8 mouse cellular contexts compared by ENCODE assay signal in genomic region chr6:34927156-34927555, GRCm38 (mm10). TPM values are rescaled to one million over a fixed set of nuclear protein-coding genes. Genes with fewer than 3 reads are reported as not detected.
A peak's percentile ranks its signal among the peaks of the same experiment; 100 is the strongest.
DNase-seq lines count a peak whose midpoint lies in the region; ATAC-seq lines count a peak whose summit lies in the region.

No protein-coding gene starts in this region.

- WGBS in neural tube, embryonic 15.5 days, result 46% methylated on average over 4 of the region's 4 CpGs
- WGBS in forebrain, embryonic 14.5 days, result 37% methylated on average over 4 of the region's 4 CpGs
- WGBS in kidney, embryonic 15.5 days, result 40% methylated on average over 4 of the region's 4 CpGs
- 29% methylated on average over 4 of the region's 4 CpGs for WGBS in liver, embryonic 13.5 days (ENCODE audit: insufficient replicate concordance)

- H3K27ac ChIP-seq in neural tube, embryonic 15.5 days (replicated peaks), result no peak overlapping the region
- no peak overlapping the region for H3K27ac ChIP-seq in forebrain, embryonic 14.5 days (ENCODE audit: low read depth, low read length)
- no peak overlapping the region for H3K27ac ChIP-seq in kidney, embryonic 15.5 days
- no peak overlapping the region for H3K27ac ChIP-seq in liver, embryonic 13.5 days

- no peaks in the 10 kb centered on the region for H3K9me3 ChIP-seq in neural tube, embryonic 15.5 days (replicated peaks)
- H3K9me3 ChIP-seq in forebrain, embryonic 14.5 days (replicated peaks; ENCODE audit: control insufficient read depth, low read length), result no peaks in the 10 kb centered on the region
- no peaks in the 10 kb centered on the region for H3K9me3 ChIP-seq in kidney, embryonic 15.5 days (replicated peaks)
- no peaks in the 10 kb centered on the region for H3K9me3 ChIP-seq in liver, embryonic 13.5 days (replicated peaks)

- no peaks in the 10 kb centered on the region for H3K27me3 ChIP-seq in neural tube, embryonic 15.5 days (replicated peaks)
- H3K27me3 ChIP-seq in forebrain, embryonic 14.5 days (replicated peaks; ENCODE audit: control insufficient read depth, insufficient read depth, low read length), result no peaks in the 10 kb centered on the region
- H3K27me3 ChIP-seq in kidney, embryonic 15.5 days, result no peaks in the 10 kb centered on the region
- no peaks in the 10 kb centered on the region for H3K27me3 ChIP-seq in liver, embryonic 13.5 days

- H3K9ac ChIP-seq in neural tube, embryonic 15.5 days (replicated peaks), result no peak overlapping the region
- no peak overlapping the region for H3K9ac ChIP-seq in forebrain, embryonic 14.5 days (ENCODE audit: low read length)
- no peak overlapping the region for H3K9ac ChIP-seq in kidney, embryonic 15.5 days
- no peak overlapping the region for H3K9ac ChIP-seq in liver, embryonic 13.5 days

- H3K4me1 ChIP-seq in neural tube, embryonic 15.5 days, result no peaks in the 10 kb centered on the region
- no peaks in the 10 kb centered on the region for H3K4me1 ChIP-seq in forebrain, embryonic 14.5 days (ENCODE audit: control insufficient read depth, insufficient read depth, low read length)
- H3K4me1 ChIP-seq in kidney, embryonic 15.5 days, result no peaks in the 10 kb centered on the region
- H3K4me1 ChIP-seq in liver, embryonic 13.5 days (replicated peaks), result no peaks in the 10 kb centered on the region

- H3K4me3 ChIP-seq in neural tube, embryonic 15.5 days (replicated peaks), result no peak overlapping the region
- H3K4me3 ChIP-seq in forebrain, embryonic 14.5 days (ENCODE audit: low read depth, low read length), result no peak overlapping the region
- H3K4me3 ChIP-seq in kidney, embryonic 15.5 days (replicated peaks), result no peak overlapping the region
- no peak overlapping the region for H3K4me3 ChIP-seq in liver, embryonic 13.5 days (replicated peaks)

- no peaks in the 10 kb centered on the region for H3K36me3 ChIP-seq in neural tube, embryonic 15.5 days
- H3K36me3 ChIP-seq in forebrain, embryonic 14.5 days (ENCODE audit: control insufficient read depth, insufficient read depth, low read length), result no peaks in the 10 kb centered on the region
- H3K36me3 ChIP-seq in kidney, embryonic 15.5 days, result no peaks in the 10 kb centered on the region
- no peaks in the 10 kb centered on the region for H3K36me3 ChIP-seq in liver, embryonic 13.5 days

- no peak overlapping the region for H3K4me2 ChIP-seq in neural tube, embryonic 15.5 days
- H3K4me2 ChIP-seq in forebrain, embryonic 14.5 days (ENCODE audit: low read length), result no peak overlapping the region
- H3K4me2 ChIP-seq in kidney, embryonic 15.5 days, result no peak overlapping the region
- no peak overlapping the region for H3K4me2 ChIP-seq in liver, embryonic 13.5 days

- peak; percentile 79 for DNase-seq in neural tube, embryonic 10.5 days (ENCODE audit: extremely low spot score, low spot score)
- DNase-seq in c-Kit-negative CD71-positive TER-119-positive erythroid progenitor cells, embryonic 14.5 days (ENCODE audit: low read depth, low spot score), result peak; percentile 56
- DNase-seq in forebrain, embryonic 14.5 days (ENCODE audit: low spot score), result peak; percentile 69
- DNase-seq in liver, embryonic 13.5 days, result peak; percentile 38
- peak; percentile 67 for DNase-seq in ovary, postnatal 14 days (ENCODE audit: low spot score)
- DNase-seq in thymus, postnatal 4 days, result peak; percentile 83

- ATAC-seq in neural tube, embryonic 15.5 days (ENCODE audit: low FRiP score), result no peak
- peak; percentile 50 for ATAC-seq in forebrain, embryonic 14.5 days
- peak; percentile 75; the same call in 1 of the 2 replicates for ATAC-seq in kidney, embryonic 15.5 days (replicated peaks; ENCODE audit: low FRiP score)
- no peak for ATAC-seq in liver, embryonic 13.5 days (ENCODE audit: low read depth)

RNA-seq across cellular contexts. Expression of gene Stra8, which starts 7.2 kb away (rescaled TPM):
- not detected in 2 replicates for polyA plus RNA-seq in neural tube, embryonic 15.5 days (2015; fragmentation: Nextera tagmentation; extraction: Ambion mirVana)
- polyA plus RNA-seq in forebrain, embryonic 14.5 days (2014; fragmentation: Nextera tagmentation; extraction: Ambion mirVana), result not detected in 2 replicates
- not detected in 2 replicates for polyA plus RNA-seq in kidney, embryonic 15.5 days (2015; fragmentation: Nextera tagmentation; extraction: Ambion mirVana)
- polyA plus RNA-seq in liver, embryonic 13.5 days (2015; fragmentation: Nextera tagmentation; extraction: Ambion mirVana), result not detected in 2 replicates

RNA-seq across cellular contexts. Expression of gene Wdr91, which starts 16.5 kb away (rescaled TPM):
- polyA plus RNA-seq in neural tube, embryonic 15.5 days (2015; fragmentation: Nextera tagmentation; extraction: Ambion mirVana), result 13.4 and 15.1 TPM in 2 replicates
- 11.0 and 12.0 TPM in 2 replicates for polyA plus RNA-seq in forebrain, embryonic 14.5 days (2014; fragmentation: Nextera tagmentation; extraction: Ambion mirVana)
- polyA plus RNA-seq in kidney, embryonic 15.5 days (2015; fragmentation: Nextera tagmentation; extraction: Ambion mirVana), result 9.9 and 11.8 TPM in 2 replicates
- polyA plus RNA-seq in liver, embryonic 13.5 days (2015; fragmentation: Nextera tagmentation; extraction: Ambion mirVana), result 12.3 and 13.8 TPM in 2 replicates

RNA-seq across cellular contexts. Expression of gene Cyren, which starts 49.3 kb away (rescaled TPM):
- 8.8 and 10.6 TPM in 2 replicates for polyA plus RNA-seq in neural tube, embryonic 15.5 days (2015; fragmentation: Nextera tagmentation; extraction: Ambion mirVana)
- 7.9 and 8.0 TPM in 2 replicates for polyA plus RNA-seq in forebrain, embryonic 14.5 days (2014; fragmentation: Nextera tagmentation; extraction: Ambion mirVana)
- polyA plus RNA-seq in kidney, embryonic 15.5 days (2015; fragmentation: Nextera tagmentation; extraction: Ambion mirVana), result 11.9 and 15.6 TPM in 2 replicates
- 10.5 and 10.6 TPM in 2 replicates for polyA plus RNA-seq in liver, embryonic 13.5 days (2015; fragmentation: Nextera tagmentation; extraction: Ambion mirVana)

Comparison
In these comparisons a context has a peak if more than half of its experiments do, and no peak if none do; other contexts are left out.
1. ATAC-seq: peak in forebrain, embryonic 14.5 days (single experiment) and kidney, embryonic 15.5 days (single experiment); none in neural tube, embryonic 15.5 days (single experiment) and liver, embryonic 13.5 days (single experiment).
2. Peak in every context shown above with its lines, with median percentiles within 50 percentile points of each other: DNase-seq.